Mouse (Mus musculus) G1E (cell line): Measurements from ENCODE around the gene Fam214a. TPM values are rescaled to one million over a fixed set of nuclear protein-coding genes. Genes with fewer than 3 reads are reported as not detected.

ENCODE experiments used
- ATAC-seq: 2 replicates; pipeline ENCODE4 v1.8.0; 2016; ENCODE audit warnings: mild to moderate bottlenecking; ENCODE audit not compliant: insufficient number of reproducible peaks, poor library complexity, low FRiP score, severe bottlenecking; ENCODE audit errors: extremely low read depth
- DNase-seq: peaks from one replicate; pipeline ENCODE4 v3.0.0; 2012; ENCODE audit warnings: low spot score
- H3K27me3 ChIP-seq: 2 replicates; pipeline ENCODE4 v1.6.1; 2012; ENCODE audit warnings: mild to moderate bottlenecking, low read length, inconsistent platforms; ENCODE audit not compliant: insufficient read depth
- H3K36me3 ChIP-seq: replicated peaks from 2 replicates; pipeline ENCODE3; 2012; ENCODE audit warnings: mild to moderate bottlenecking, inconsistent platforms
- H3K4me1 ChIP-seq: 2 replicates; pipeline ENCODE4 v1.6.1; 2012; ENCODE audit warnings: low read depth, low read length, inconsistent platforms, mixed read lengths; ENCODE audit not compliant: insufficient read depth
- H3K4me3 ChIP-seq: 2 replicates; pipeline ENCODE4 v1.5.1; 2012; ENCODE audit warnings: low read depth, mild to moderate bottlenecking, inconsistent platforms, low read length, moderate library complexity, mixed read lengths
- H3K9me3 ChIP-seq: replicated peaks from 2 replicates; pipeline ENCODE4 v1.6.1; 2012; ENCODE audit warnings: inconsistent platforms
- CTCF ChIP-seq: IDR thresholded peaks from 2 replicates; pipeline ENCODE4 v1.5.1; 2012; ENCODE audit warnings: low read depth, low read length, inconsistent platforms, mixed read lengths
- GATA1 ChIP-seq: IDR thresholded peaks from 2 replicates; pipeline ENCODE4 v1.6.1; 2012; ENCODE audit warnings: borderline replicate concordance, low read length, inconsistent platforms, mixed read lengths
- GATA2 ChIP-seq: IDR thresholded peaks from 2 replicates; pipeline ENCODE4 v1.6.1; 2012; ENCODE audit warnings: low read depth, low read length, inconsistent platforms, borderline replicate concordance
- POLR2AphosphoS5 ChIP-seq: IDR thresholded peaks from 2 replicates; pipeline ENCODE4 v1.6.1; 2012; ENCODE audit warnings: low read depth, low read length, inconsistent platforms; ENCODE audit not compliant: insufficient replicate concordance
- TAL1 ChIP-seq: conservative IDR thresholded peaks from 2 replicates; pipeline ENCODE4 v1.6.1; 2012; ENCODE audit warnings: low read depth, low read length, inconsistent platforms, mixed read lengths
- polyA plus RNA-seq: library from polyadenylated mRNA; stranded (reverse); fragments of >175 nt; gene quantifications from 2 replicates; pipeline ENCODE4 v1.2.3, GENCODE M21; 2012
- total RNA-seq, 2 experiments: library from RNA; stranded (forward) in 1 of 2; stranded (reverse) in 1 of 2; fragments of 200-1000 nt in 1 of 2; fragments of >200 nt in 1 of 2; fragmentation: Nextera tagmentation in 1 of 2; gene quantifications; 2 replicates each; pipeline ENCODE4 v1.2.3; 2014 to 2017

Fam214a gene
- total and polyA plus RNA-seq, 3 experiments, result 0.65 to 2.8 (median 0.90) TPM

DNA sequence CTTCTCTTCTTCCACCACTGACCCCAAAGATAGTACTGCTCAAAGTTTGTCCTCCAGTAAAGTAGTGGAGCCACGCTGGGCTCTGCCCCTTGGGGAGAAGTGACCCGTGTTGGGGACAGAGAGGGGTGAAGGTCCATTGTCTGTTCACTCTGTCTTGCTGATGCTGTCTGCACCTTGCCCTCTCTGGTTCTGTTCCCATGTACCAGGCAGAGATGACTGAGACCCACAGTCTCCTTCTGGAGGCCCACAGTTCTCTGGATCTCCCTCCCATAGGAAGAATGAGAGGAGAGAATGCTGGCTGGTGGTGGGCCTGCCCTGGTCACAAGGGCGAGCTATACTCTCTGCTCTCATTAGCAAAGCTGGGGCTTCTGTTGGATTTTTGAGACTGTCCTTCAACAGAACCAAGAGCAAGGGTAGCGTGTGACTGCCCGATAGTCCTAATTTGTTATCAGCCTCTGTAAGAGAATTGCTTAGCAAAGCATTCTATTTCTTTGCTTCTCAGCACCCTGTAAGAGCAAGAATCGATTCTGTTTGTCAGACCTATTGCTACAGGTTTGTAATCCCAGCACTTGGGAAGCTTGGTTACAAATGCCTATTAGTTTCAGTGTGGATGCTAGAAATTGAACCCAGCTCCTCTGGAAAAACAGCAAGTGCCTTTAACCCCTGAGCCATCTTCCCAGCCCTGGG is 29.2 kb upstream of the Fam214a start:
- TF ChIP-seq GATA2, result no peak
- TF ChIP-seq CTCF, result no peak
- TF ChIP-seq TAL1, result no peak
- no peak for TF ChIP-seq GATA1
- TF ChIP-seq POLR2AphosphoS5, result no peak
- Histone ChIP-seq H3K36me3 (no peaks in the 10 kb centered on the region), H3K9me3 (no peaks in the 10 kb centered on the region), H3K4me1 (no peaks in the 10 kb centered on the region), H3K27me3 (no peaks in the 10 kb centered on the region), H3K4me3 (no peak overlapping the region)
- no peak for DNase-seq
- ATAC-seq, result no peak

DNA sequence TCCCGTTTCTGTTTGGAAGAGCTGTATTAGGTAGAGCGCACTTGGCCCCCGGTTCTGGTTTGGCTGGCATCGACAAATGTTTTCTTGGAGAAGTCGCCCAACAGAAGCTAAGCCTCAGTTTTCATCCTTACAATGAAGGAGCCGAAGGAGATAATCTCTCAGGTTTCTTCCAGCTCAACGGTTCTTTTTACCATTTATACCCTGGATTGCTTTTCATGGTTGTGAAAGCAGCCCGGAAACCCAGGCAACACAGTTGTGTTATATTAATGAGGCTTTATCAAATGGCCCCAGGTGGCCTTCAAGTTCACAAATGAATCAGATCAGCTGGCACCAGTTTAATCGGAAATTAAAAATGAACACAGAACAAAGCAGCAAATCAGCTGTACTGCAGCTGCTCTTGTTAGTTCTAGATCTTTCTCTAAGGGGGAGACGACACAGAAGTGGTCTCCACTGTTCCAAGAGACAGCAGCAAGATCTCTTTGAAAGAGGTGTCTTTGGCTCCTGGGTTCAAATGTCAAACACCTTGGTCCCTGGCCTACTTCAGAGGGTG is 27.4 kb upstream of the Fam214a start:
- Histone ChIP-seq H3K4me3 (no peak overlapping the region), H3K9me3 (no peaks in the 10 kb centered on the region; the same call in 1 of the 2 replicates), H3K27me3 (no peaks in the 10 kb centered on the region), H3K4me1 (no peaks in the 10 kb centered on the region), H3K36me3 (no peaks in the 10 kb centered on the region)
- TF ChIP-seq POLR2AphosphoS5, result no peak
- TF ChIP-seq CTCF, result no peak
- TF ChIP-seq GATA1, result no peak
- TF ChIP-seq TAL1, result no peak
- TF ChIP-seq GATA2, result no peak
- DNase-seq (no peak), ATAC-seq (no peak)

DNA sequence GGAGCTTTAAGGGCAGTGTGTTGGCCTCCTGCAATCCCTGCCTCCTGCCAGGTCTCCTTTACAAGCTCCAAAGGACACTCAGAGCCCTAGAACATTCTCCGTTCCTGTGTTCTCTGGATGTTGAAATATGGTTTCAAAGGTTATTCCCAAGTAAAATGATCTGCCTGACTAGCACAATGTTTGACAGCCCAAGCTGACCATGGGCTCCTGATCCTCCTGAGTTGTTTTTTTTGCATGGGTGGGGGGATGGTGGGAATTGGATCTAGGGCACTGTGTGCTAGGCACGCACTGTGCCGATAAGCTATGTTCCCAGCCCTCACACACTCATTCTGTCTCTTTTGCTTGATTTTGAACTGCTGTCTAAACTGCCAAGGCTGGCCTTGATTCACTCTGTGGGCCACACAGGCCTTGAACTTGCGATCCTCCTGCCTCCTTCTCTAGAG is 22.7 kb upstream of the Fam214a start:
- no peak overlapping the region for H3K4me3 ChIP-seq
- H3K36me3 ChIP-seq, result no peaks in the 10 kb centered on the region
- TF ChIP-seq GATA2 (no peak), POLR2AphosphoS5 (no peak), TAL1 (no peak), GATA1 (no peak), CTCF (no peak)
- peaks cover 4% of the 10 kb centered on the region; the same call in 1 of the 2 replicates for H3K9me3 ChIP-seq
- no peaks in the 10 kb centered on the region for H3K4me1 ChIP-seq
- no peak for ATAC-seq
- no peaks in the 10 kb centered on the region; the same call in 1 of the 2 replicates for H3K27me3 ChIP-seq
- no peak for DNase-seq

DNA sequence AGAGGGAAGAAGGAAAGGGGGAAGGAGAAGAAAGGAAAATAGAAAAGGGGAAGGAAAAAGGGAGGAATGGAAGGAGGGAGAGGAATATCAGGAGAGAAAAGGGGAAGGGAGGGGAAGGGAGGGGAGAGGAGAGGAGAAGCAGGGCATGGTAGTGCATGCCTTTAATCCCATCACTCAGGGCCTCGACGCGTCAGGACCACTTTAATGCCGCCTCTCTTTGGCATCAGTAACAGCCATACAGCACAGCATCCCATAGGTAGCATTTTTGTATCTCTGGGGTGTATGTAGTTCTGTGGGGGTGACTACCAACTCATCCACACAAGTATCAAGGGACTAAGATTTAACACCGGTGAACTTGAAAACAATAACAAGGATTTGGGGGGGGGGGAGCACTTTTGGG is 22.0 kb upstream of the Fam214a start:
- H3K36me3 ChIP-seq, result no peaks in the 10 kb centered on the region
- no peak overlapping the region for H3K4me3 ChIP-seq
- ATAC-seq (no peak), DNase-seq (no peak)
- H3K9me3 ChIP-seq, result peaks cover 4% of the 10 kb centered on the region; the same call in 1 of the 2 replicates
- no peaks in the 10 kb centered on the region for H3K4me1 ChIP-seq
- H3K27me3 ChIP-seq, result no peaks in the 10 kb centered on the region; the same call in 1 of the 2 replicates
- TF ChIP-seq GATA1, result no peak
- TF ChIP-seq POLR2AphosphoS5, result no peak
- no peak for TF ChIP-seq GATA2
- no peak for TF ChIP-seq CTCF
- TF ChIP-seq TAL1, result no peak

GRCm38 (mm10) chr9:74935289-74935688 is 17.4 kb upstream of the Fam214a start:
- TF ChIP-seq GATA2 (no peak), GATA1 (no peak), POLR2AphosphoS5 (no peak), TAL1 (no peak), CTCF (no peak)
- H3K36me3 ChIP-seq, result no peaks in the 10 kb centered on the region
- 0 out of 2 replicates have a peak, but pooled peaks cover 4% of the 10 kb centered on the region for H3K9me3 ChIP-seq
- ATAC-seq (no peak), DNase-seq (no peak)
- H3K27me3 ChIP-seq, result no peaks in the 10 kb centered on the region; the same call in 1 of the 2 replicates
- no peak overlapping the region for H3K4me3 ChIP-seq
- H3K4me1 ChIP-seq, result no peaks in the 10 kb centered on the region

DNA sequence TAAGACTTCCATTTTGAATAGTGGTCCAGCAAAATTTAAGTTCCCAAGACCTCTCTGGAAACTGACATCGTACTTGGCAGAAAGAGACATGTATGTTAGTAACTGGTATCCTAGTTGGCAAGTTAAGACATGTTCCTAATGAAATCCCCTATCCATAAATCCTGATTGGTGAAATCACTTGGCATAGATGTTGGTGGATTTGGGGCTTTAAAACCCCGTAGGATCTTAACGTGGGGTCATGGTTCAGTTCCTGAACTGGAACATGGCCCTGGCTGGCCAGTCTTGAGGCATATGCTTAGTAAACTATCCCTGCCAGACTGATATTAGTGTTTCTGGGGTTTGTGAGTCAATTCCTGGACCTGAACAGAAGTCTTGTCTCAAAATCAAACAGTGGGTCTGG is 14.9 kb upstream of the Fam214a start:
- DNase-seq (no peak), ATAC-seq (no peak)
- no peak for TF ChIP-seq GATA1
- H3K4me1 ChIP-seq, result no peaks in the 10 kb centered on the region
- no peaks in the 10 kb centered on the region for H3K36me3 ChIP-seq
- no peaks in the 10 kb centered on the region; the same call in 1 of the 2 replicates for H3K27me3 ChIP-seq
- no peak overlapping the region for H3K4me3 ChIP-seq
- H3K9me3 ChIP-seq, result 0 out of 2 replicates have a peak, but pooled peaks cover 2% of the 10 kb centered on the region
